Mouse (Mus musculus): ENCODE measurements around the gene Parp2. TPM values are rescaled to one million over a fixed set of nuclear protein-coding genes. Genes with fewer than 3 reads are reported as not detected.

The Parp2 gene
- polyA plus RNA-seq, 1 experiment, result 22.1 TPM

GRCm38 (mm10) chr14:50795965-50796364, 11.7 kb upstream of the Parp2 start:
- Histone ChIP-seq H3K27me3 (ENCODE audit: control insufficient read depth, insufficient read depth, insufficient read length) (no peaks in the 10 kb centered on the region), H3K4me3 (no peak overlapping the region), H3ac (ENCODE audit: control insufficient read depth, insufficient read length) (no peak overlapping the region), H3K79me2 (ENCODE audit: control insufficient read depth, insufficient read depth) (no peaks in the 10 kb centered on the region), H3K36me3 (ENCODE audit: control insufficient read depth, insufficient read depth) (no peaks in the 10 kb centered on the region), H3K4me2 (ENCODE audit: low read depth) (no peak overlapping the region)
- TF ChIP-seq REST (IDR thresholded peaks at IDR 0.05; ENCODE audit: insufficient read depth, insufficient read length), result no peak
- no peak for TF ChIP-seq POLR2A (IDR thresholded peaks at IDR 0.05; ENCODE audit: insufficient read length, low read depth)
- TF ChIP-seq SRF (IDR thresholded peaks at IDR 0.05; ENCODE audit: control insufficient read depth, insufficient read length, low read depth), result no peak
- no peak for TF ChIP-seq MAX (IDR thresholded peaks at IDR 0.05; ENCODE audit: low read depth)
- TF ChIP-seq TCF12 (IDR thresholded peaks at IDR 0.05; ENCODE audit: insufficient read depth, poor library complexity, severe bottlenecking), result no peak
- no peak for TF ChIP-seq CEBPB (IDR thresholded peaks at IDR 0.05; ENCODE audit: insufficient read depth, poor library complexity, severe bottlenecking)
- no peak for TF ChIP-seq MYOD1 (IDR thresholded peaks at IDR 0.05; ENCODE audit: control insufficient read depth in 1 of 3, insufficient read length in 2 of 3, low read depth in 2 of 3)
- TF ChIP-seq USF1 (IDR thresholded peaks at IDR 0.05; ENCODE audit: low read depth), result no peak
- no peak for TF ChIP-seq E2F4 (IDR thresholded peaks at IDR 0.05; ENCODE audit: insufficient read depth)
- TF ChIP-seq POLR2AphosphoS2 (IDR thresholded peaks at IDR 0.05; ENCODE audit: insufficient read length, low read depth), result no peak
- no peak for TF ChIP-seq TCF3 (IDR thresholded peaks at IDR 0.05; ENCODE audit: insufficient read length, low read depth)
- TF ChIP-seq MYOG (IDR thresholded peaks at IDR 0.05; ENCODE audit: control insufficient read depth in 1 of 3, insufficient read depth in 1 of 3, insufficient read length in 2 of 3, low read depth in 2 of 3), result no peak

DNA sequence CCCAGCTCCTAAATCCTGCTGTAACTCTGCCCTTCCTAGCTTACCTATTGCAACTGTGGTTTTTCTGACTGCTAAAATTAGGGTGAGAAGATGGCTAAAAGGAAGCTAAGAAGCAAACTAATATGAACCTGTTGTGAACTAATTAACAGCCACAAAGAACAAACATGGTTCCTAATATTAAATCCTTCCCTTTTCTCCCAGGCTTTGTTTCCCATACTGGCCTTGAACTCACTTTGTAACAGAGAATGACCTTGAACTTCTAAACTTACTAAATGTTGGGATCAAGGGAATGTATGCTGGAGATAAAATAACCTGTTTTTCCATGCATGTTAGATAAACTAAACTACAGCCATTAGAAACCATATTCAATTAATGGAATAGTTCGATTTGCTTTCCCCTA, 11.2 kb upstream of the Parp2 start:
- H3K4me3 ChIP-seq, result no peak overlapping the region
- no peaks in the 10 kb centered on the region for H3K79me2 ChIP-seq (ENCODE audit: control insufficient read depth, insufficient read depth)
- no peak overlapping the region for H3K4me2 ChIP-seq (ENCODE audit: low read depth)
- no peak overlapping the region for H3ac ChIP-seq (ENCODE audit: control insufficient read depth, insufficient read length)
- H3K36me3 ChIP-seq (ENCODE audit: control insufficient read depth, insufficient read depth), result no peaks in the 10 kb centered on the region
- TF ChIP-seq TCF3 (IDR thresholded peaks at IDR 0.05; ENCODE audit: insufficient read length, low read depth) (no peak), MYOD1 (IDR thresholded peaks at IDR 0.05; ENCODE audit: control insufficient read depth in 1 of 3, insufficient read length in 2 of 3, low read depth in 2 of 3) (no peak), POLR2AphosphoS2 (IDR thresholded peaks at IDR 0.05; ENCODE audit: insufficient read length, low read depth) (no peak), REST (IDR thresholded peaks at IDR 0.05; ENCODE audit: insufficient read depth, insufficient read length) (no peak), E2F4 (IDR thresholded peaks at IDR 0.05; ENCODE audit: insufficient read depth) (no peak), SRF (IDR thresholded peaks at IDR 0.05; ENCODE audit: control insufficient read depth, insufficient read length, low read depth) (no peak), CEBPB (IDR thresholded peaks at IDR 0.05; ENCODE audit: insufficient read depth, poor library complexity, severe bottlenecking) (no peak), USF1 (IDR thresholded peaks at IDR 0.05; ENCODE audit: low read depth) (no peak), MYOG (IDR thresholded peaks at IDR 0.05; ENCODE audit: control insufficient read depth in 1 of 3, insufficient read depth in 1 of 3, insufficient read length in 2 of 3, low read depth in 2 of 3) (no peak), TCF12 (IDR thresholded peaks at IDR 0.05; ENCODE audit: insufficient read depth, poor library complexity, severe bottlenecking) (no peak), MAX (IDR thresholded peaks at IDR 0.05; ENCODE audit: low read depth) (no peak), POLR2A (IDR thresholded peaks at IDR 0.05; ENCODE audit: insufficient read length, low read depth) (no peak)
- no peaks in the 10 kb centered on the region for H3K27me3 ChIP-seq (ENCODE audit: control insufficient read depth, insufficient read depth, insufficient read length)

GRCm38 (mm10) chr14:50798512-50798911, 9.1 kb upstream of the Parp2 start:
- H3ac ChIP-seq (ENCODE audit: control insufficient read depth, insufficient read length), result no peak overlapping the region
- no peak overlapping the region for H3K4me2 ChIP-seq (ENCODE audit: low read depth)
- H3K79me2 ChIP-seq (ENCODE audit: control insufficient read depth, insufficient read depth), result no peaks in the 10 kb centered on the region
- no peaks in the 10 kb centered on the region for H3K27me3 ChIP-seq (ENCODE audit: control insufficient read depth, insufficient read depth, insufficient read length)
- no peak overlapping the region for H3K4me3 ChIP-seq
- H3K36me3 ChIP-seq (ENCODE audit: control insufficient read depth, insufficient read depth), result no peaks in the 10 kb centered on the region
- no peak for TF ChIP-seq TCF12 (IDR thresholded peaks at IDR 0.05; ENCODE audit: insufficient read depth, poor library complexity, severe bottlenecking)

DNA sequence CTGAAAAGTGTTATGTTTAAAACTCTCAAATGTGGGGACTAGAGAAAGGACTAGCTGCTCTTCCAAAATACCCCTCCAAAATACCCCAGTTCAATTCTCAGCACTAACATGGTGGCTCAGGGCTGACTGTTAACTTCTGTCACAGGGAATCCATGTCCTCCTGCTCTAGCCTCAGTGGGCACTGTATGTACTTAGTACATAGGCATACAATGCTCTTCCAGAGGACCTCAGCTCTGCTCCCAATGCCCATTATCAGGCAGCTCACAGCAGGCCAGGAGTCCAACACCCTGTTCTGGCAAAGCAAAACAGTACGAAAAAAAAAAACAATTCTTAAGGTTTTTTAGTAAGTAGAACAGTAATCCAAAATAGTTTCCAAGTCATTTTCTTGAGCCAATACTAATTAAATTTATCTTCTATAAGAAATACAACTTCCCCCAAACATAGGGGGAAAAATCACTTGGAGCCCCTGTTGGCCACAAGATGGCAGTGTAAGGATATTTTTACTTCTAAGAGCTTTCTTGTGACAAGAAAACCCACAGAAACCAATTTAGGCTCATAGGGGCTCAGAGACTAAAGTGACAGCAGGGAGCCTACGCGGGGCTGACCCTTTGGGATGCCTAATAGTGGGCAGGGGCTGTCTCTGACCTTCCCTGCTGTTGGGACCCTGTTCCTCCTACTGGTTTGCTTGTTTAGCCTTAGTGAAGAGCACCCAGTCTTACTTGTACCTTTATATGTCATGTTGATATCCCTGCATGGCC, 8.0 kb upstream of the Parp2 start:
- Histone ChIP-seq H3K4me2 (ENCODE audit: low read depth) (no peak overlapping the region), H3ac (ENCODE audit: control insufficient read depth, insufficient read length) (no peak overlapping the region), H3K36me3 (ENCODE audit: control insufficient read depth, insufficient read depth) (no peaks in the 10 kb centered on the region), H3K79me2 (ENCODE audit: control insufficient read depth, insufficient read depth) (no peaks in the 10 kb centered on the region), H3K4me3 (no peak overlapping the region), H3K27me3 (ENCODE audit: control insufficient read depth, insufficient read depth, insufficient read length) (no peaks in the 10 kb centered on the region)
- no peak for TF ChIP-seq TCF12 (IDR thresholded peaks at IDR 0.05; ENCODE audit: insufficient read depth, poor library complexity, severe bottlenecking)
- TF ChIP-seq E2F4 (IDR thresholded peaks at IDR 0.05; ENCODE audit: insufficient read depth), result no peak
- no peak for TF ChIP-seq REST (IDR thresholded peaks at IDR 0.05; ENCODE audit: insufficient read depth, insufficient read length)
- no peak for TF ChIP-seq TCF3 (IDR thresholded peaks at IDR 0.05; ENCODE audit: insufficient read length, low read depth)
- TF ChIP-seq SRF (IDR thresholded peaks at IDR 0.05; ENCODE audit: control insufficient read depth, insufficient read length, low read depth), result no peak
- no peak for TF ChIP-seq POLR2A (IDR thresholded peaks at IDR 0.05; ENCODE audit: insufficient read length, low read depth)
- TF ChIP-seq MYOG (IDR thresholded peaks at IDR 0.05; ENCODE audit: control insufficient read depth in 1 of 3, insufficient read depth in 1 of 3, insufficient read length in 2 of 3, low read depth in 2 of 3), result no peak
- TF ChIP-seq USF1 (IDR thresholded peaks at IDR 0.05; ENCODE audit: low read depth), result no peak
- no peak for TF ChIP-seq CEBPB (IDR thresholded peaks at IDR 0.05; ENCODE audit: insufficient read depth, poor library complexity, severe bottlenecking)
- no peak for TF ChIP-seq MAX (IDR thresholded peaks at IDR 0.05; ENCODE audit: low read depth)
- no peak for TF ChIP-seq POLR2AphosphoS2 (IDR thresholded peaks at IDR 0.05; ENCODE audit: insufficient read length, low read depth)
- TF ChIP-seq MYOD1 (IDR thresholded peaks at IDR 0.05; ENCODE audit: control insufficient read depth in 1 of 3, insufficient read length in 2 of 3, low read depth in 2 of 3), result no peak

- Histone ChIP-seq H3K36me3 (ENCODE audit: control insufficient read depth, insufficient read depth) (no peaks in the 10 kb centered on the region), H3K79me2 (ENCODE audit: control insufficient read depth, insufficient read depth) (no peaks in the 10 kb centered on the region), H3K27me3 (ENCODE audit: control insufficient read depth, insufficient read depth, insufficient read length) (no peaks in the 10 kb centered on the region), H3K4me3 (no peak overlapping the region), H3ac (ENCODE audit: control insufficient read depth, insufficient read length) (no peak overlapping the region), H3K4me2 (ENCODE audit: low read depth) (no peak overlapping the region)
- TF ChIP-seq TCF3 (IDR thresholded peaks at IDR 0.05; ENCODE audit: insufficient read length, low read depth), result no peak
- no peak for TF ChIP-seq POLR2A (IDR thresholded peaks at IDR 0.05; ENCODE audit: insufficient read length, low read depth)
- TF ChIP-seq MYOD1 (IDR thresholded peaks at IDR 0.05; ENCODE audit: control insufficient read depth in 1 of 3, insufficient read length in 2 of 3, low read depth in 2 of 3), result no peak
- no peak for TF ChIP-seq POLR2AphosphoS2 (IDR thresholded peaks at IDR 0.05; ENCODE audit: insufficient read length, low read depth)
- TF ChIP-seq E2F4 (IDR thresholded peaks at IDR 0.05; ENCODE audit: insufficient read depth), result no peak
- TF ChIP-seq USF1 (IDR thresholded peaks at IDR 0.05; ENCODE audit: low read depth), result no peak
- no peak for TF ChIP-seq MAX (IDR thresholded peaks at IDR 0.05; ENCODE audit: low read depth)
- TF ChIP-seq MYOG (IDR thresholded peaks at IDR 0.05; ENCODE audit: control insufficient read depth in 1 of 3, insufficient read depth in 1 of 3, insufficient read length in 2 of 3, low read depth in 2 of 3), result no peak
- TF ChIP-seq SRF (IDR thresholded peaks at IDR 0.05; ENCODE audit: control insufficient read depth, insufficient read length, low read depth), result no peak
- TF ChIP-seq REST (IDR thresholded peaks at IDR 0.05; ENCODE audit: insufficient read depth, insufficient read length), result no peak
- no peak for TF ChIP-seq TCF12 (IDR thresholded peaks at IDR 0.05; ENCODE audit: insufficient read depth, poor library complexity, severe bottlenecking)
- TF ChIP-seq CEBPB (IDR thresholded peaks at IDR 0.05; ENCODE audit: insufficient read depth, poor library complexity, severe bottlenecking), result no peak
Measured at GRCm38 (mm10) chr14:50802441-50802840, 5.2 kb upstream of the Parp2 start.
